Mouse (Mus musculus) limb, embryonic 10.5 days (tissue): ENCODE data around the gene Gm19668. TPM values are rescaled to one million over a fixed set of nuclear protein-coding genes. Genes with fewer than 3 reads are reported as not detected.
A peak's percentile ranks its signal among the peaks of the same experiment; 100 is the strongest.

Experiments used
- DNase-seq: peaks from one replicate; pipeline ENCODE4 v3.0.0-alpha.2; 2017; ENCODE audit warnings: low spot score
- H3K27ac ChIP-seq: fragments of 300-500 bp; sonication (generic); 2 replicates; pipeline ENCODE4 v1.5.1; 2016; ENCODE audit warnings: mild to moderate bottlenecking
- H3K27me3 ChIP-seq: fragments of 300-500 bp; sonication (generic); 2 replicates; pipeline ENCODE4 v1.6.1; 2016; ENCODE audit warnings: low read depth, mild to moderate bottlenecking; ENCODE audit not compliant: poor library complexity, severe bottlenecking
- H3K36me3 ChIP-seq: fragments of 300-500 bp; sonication (generic); 2 replicates; pipeline ENCODE4 v1.6.1; 2016; ENCODE audit warnings: mild to moderate bottlenecking, moderate library complexity
- H3K4me1 ChIP-seq: fragments of 300-500 bp; sonication (generic); 2 replicates; pipeline ENCODE4 v1.6.1; 2016
- H3K4me3 ChIP-seq: fragments of 300-500 bp; sonication (generic); 2 replicates; pipeline ENCODE4 v1.5.1; 2016; ENCODE audit warnings: mild to moderate bottlenecking, moderate library complexity
- H3K9me3 ChIP-seq: fragments of 300-500 bp; sonication (generic); replicated peaks from 2 replicates; pipeline ENCODE4 v1.6.1; 2016; ENCODE audit warnings: mild to moderate bottlenecking
- WGBS: fragments of 180-500 bp; shearing (Covaris S2); methylation state at CpG from one replicate; pipeline ENCODE4 v1.1.7; 2016; 5-methylcytosine and 5-hydroxymethylcytosine counted together
- polyA plus RNA-seq: library from polyadenylated mRNA; unstranded; fragments of >200 nt; fragmentation: Nextera tagmentation; extraction: Ambion mirVana; gene quantifications from 2 replicates; pipeline ENCODE4 v1.2.1, GENCODE M21; 2016

Gene Gm19668
- polyA plus RNA-seq: not detected in 2 replicates

- Histone ChIP-seq H3K4me3 (no peak within 1 kb of the TSS), H3K27me3 (no peaks in the 10 kb centered on the region), H3K27ac (no peak within 1 kb of the TSS), H3K4me1 (peaks cover 25% of the 10 kb centered on the region), H3K36me3 (no peaks in the 10 kb centered on the region), H3K9me3 (no peaks in the 10 kb centered on the region)
- no peak for DNase-seq
- WGBS: 58% methylated on average over 8 of the region's 8 CpGs
Measured at GRCm38 (mm10) chr10:77798921-77799508, at the start of gene Gm19668. Gene Gm19668, minus strand, starts transcription at chr10:77799133.

GRCm38 (mm10) chr10:77847538-77847937 lies 48.6 kb upstream of the Gm19668 start:
- H3K9me3 ChIP-seq: no peaks in the 10 kb centered on the region; the same call in 1 of the 2 replicates
- no peak overlapping the region for H3K27ac ChIP-seq
- no peaks in the 10 kb centered on the region for H3K4me1 ChIP-seq
- H3K36me3 ChIP-seq: no peaks in the 10 kb centered on the region
- WGBS: 90% methylated on average over 2 of the region's 2 CpGs
- no peak for DNase-seq
- no peaks in the 10 kb centered on the region for H3K27me3 ChIP-seq
- no peak overlapping the region for H3K4me3 ChIP-seq

- 26% methylated on average over 2 of the region's 2 CpGs for WGBS
- Histone ChIP-seq H3K9me3 (no peaks in the 10 kb centered on the region; the same call in 1 of the 2 replicates), H3K27ac (no peak overlapping the region), H3K4me3 (no peak overlapping the region), H3K4me1 (no peaks in the 10 kb centered on the region), H3K36me3 (no peaks in the 10 kb centered on the region), H3K27me3 (no peaks in the 10 kb centered on the region)
- DNase-seq: no peak
Measured at GRCm38 (mm10) chr10:77846961-77847360, 48.0 kb upstream of the Gm19668 start.

GRCm38 (mm10) chr10:77846503-77846902 lies 47.6 kb upstream of the Gm19668 start, which contains the start of gene Gm36176:
Gene Gm36176, plus strand, starts transcription at chr10:77846803.
- Histone ChIP-seq H3K9me3 (no peaks in the 10 kb centered on the region; the same call in 1 of the 2 replicates), H3K4me3 (no peak within 1 kb of the TSS), H3K27ac (no peak within 1 kb of the TSS), H3K4me1 (no peaks in the 10 kb centered on the region), H3K36me3 (no peaks in the 10 kb centered on the region), H3K27me3 (no peaks in the 10 kb centered on the region)
- DNase-seq: no peak
- WGBS: 73% methylated on average over 3 of the region's 3 CpGs

GRCm38 (mm10) chr10:77839006-77839405 lies 40.1 kb upstream of the Gm19668 start:
- 86% methylated on average over 6 of the region's 6 CpGs for WGBS

GRCm38 (mm10) chr10:77835647-77836046 lies 36.7 kb upstream of the Gm19668 start, which contains the start of gene Krtap10-10:
Gene Krtap10-10, plus strand, starts transcription at chr10:77835947.
- WGBS: 80% methylated on average over 8 of the region's 9 CpGs
- DNase-seq: no peak
- Histone ChIP-seq H3K27ac (no peak within 1 kb of the TSS), H3K4me1 (no peaks in the 10 kb centered on the region), H3K27me3 (no peaks in the 10 kb centered on the region), H3K9me3 (no peaks in the 10 kb centered on the region), H3K36me3 (no peaks in the 10 kb centered on the region), H3K4me3 (no peak within 1 kb of the TSS)

More at GRCm38 (mm10) chr10:77839006-77839405, 40.1 kb upstream of the Gm19668 start:
- Histone ChIP-seq H3K9me3 (no peaks in the 10 kb centered on the region; the same call in 1 of the 2 replicates), H3K27me3 (no peaks in the 10 kb centered on the region), H3K4me1 (no peaks in the 10 kb centered on the region), H3K36me3 (no peaks in the 10 kb centered on the region), H3K4me3 (no peak overlapping the region), H3K27ac (no peak overlapping the region)
- no peak for DNase-seq

GRCm38 (mm10) chr10:77826951-77827350 lies 28.0 kb upstream of the Gm19668 start, which contains the start of gene Krtap10-4:
Gene Krtap10-4, minus strand, starts transcription at chr10:77827095.
- no peak for DNase-seq
- no peaks in the 10 kb centered on the region for H3K27me3 ChIP-seq
- WGBS: 84% methylated on average over 6 of the region's 6 CpGs
- H3K27ac ChIP-seq: no peak within 1 kb of the TSS
- no peaks in the 10 kb centered on the region for H3K36me3 ChIP-seq
- 0 out of 2 replicates have a peak, but pooled peaks cover 3% of the 10 kb centered on the region for H3K4me1 ChIP-seq
- no peak within 1 kb of the TSS for H3K4me3 ChIP-seq
- H3K9me3 ChIP-seq: no peaks in the 10 kb centered on the region

- Histone ChIP-seq H3K9me3 (no peaks in the 10 kb centered on the region), H3K27ac (no peak overlapping the region), H3K27me3 (no peaks in the 10 kb centered on the region), H3K4me3 (no peak overlapping the region), H3K4me1 (peaks cover 8% of the 10 kb centered on the region; the same call in 1 of the 2 replicates), H3K36me3 (no peaks in the 10 kb centered on the region)
- DNase-seq: no peak
- 45% methylated on average over 4 of the region's 4 CpGs for WGBS
Measured at GRCm38 (mm10) chr10:77819203-77819602, 20.3 kb upstream of the Gm19668 start.

GRCm38 (mm10) chr10:77818523-77818922 lies 19.6 kb upstream of the Gm19668 start:
- no peaks in the 10 kb centered on the region for H3K9me3 ChIP-seq
- H3K27me3 ChIP-seq: no peaks in the 10 kb centered on the region
- 96% methylated on average over 4 of the region's 4 CpGs for WGBS
- no peaks in the 10 kb centered on the region for H3K36me3 ChIP-seq
- H3K4me3 ChIP-seq: no peak overlapping the region
- H3K4me1 ChIP-seq: peaks cover 8% of the 10 kb centered on the region; the same call in 1 of the 2 replicates
- no peak overlapping the region for H3K27ac ChIP-seq
- DNase-seq: no peak

- peak; percentile 60 for DNase-seq
Measured at GRCm38 (mm10) chr10:77815514-77815913, 16.6 kb upstream of the Gm19668 start.

GRCm38 (mm10) chr10:77814382-77814781 lies 15.4 kb upstream of the Gm19668 start, which contains the start of gene Gm2696:
Gene Gm2696, plus strand, starts transcription at chr10:77814682.
- no peaks in the 10 kb centered on the region for H3K27me3 ChIP-seq
- H3K27ac ChIP-seq: no peak within 1 kb of the TSS
- H3K4me3 ChIP-seq: no peak within 1 kb of the TSS
- 47% methylated on average over 4 of the region's 4 CpGs for WGBS
- no peaks in the 10 kb centered on the region for H3K36me3 ChIP-seq
- peaks cover 8% of the 10 kb centered on the region; the same call in 1 of the 2 replicates for H3K4me1 ChIP-seq
- DNase-seq: no peak
- no peaks in the 10 kb centered on the region for H3K9me3 ChIP-seq

More at GRCm38 (mm10) chr10:77815514-77815913, 16.6 kb upstream of the Gm19668 start:
- 27% methylated on average over 5 of the region's 5 CpGs for WGBS
- Histone ChIP-seq H3K4me1 (peaks cover 8% of the 10 kb centered on the region; the same call in 1 of the 2 replicates), H3K27me3 (no peaks in the 10 kb centered on the region), H3K4me3 (no peak overlapping the region), H3K27ac (no peak overlapping the region), H3K9me3 (no peaks in the 10 kb centered on the region), H3K36me3 (no peaks in the 10 kb centered on the region)

GRCm38 (mm10) chr10:77811743-77812142 lies 12.8 kb upstream of the Gm19668 start, which contains the start of gene Gm9507:
Gene Gm9507, minus strand, starts transcription at chr10:77811843.
- peaks cover 4% of the 10 kb centered on the region; the same call in 1 of the 2 replicates for H3K4me1 ChIP-seq
- no peaks in the 10 kb centered on the region; the same call in 1 of the 2 replicates for H3K9me3 ChIP-seq
- no peak for DNase-seq
- 74% methylated on average over 5 of the region's 5 CpGs for WGBS
- H3K36me3 ChIP-seq: no peaks in the 10 kb centered on the region
- no peak within 1 kb of the TSS for H3K27ac ChIP-seq
- H3K4me3 ChIP-seq: no peak within 1 kb of the TSS
- H3K27me3 ChIP-seq: no peaks in the 10 kb centered on the region

- WGBS: 87% methylated on average over 3 of the region's 3 CpGs
- Histone ChIP-seq H3K36me3 (no peaks in the 10 kb centered on the region), H3K4me3 (no peak overlapping the region), H3K27ac (no peak overlapping the region), H3K9me3 (no peaks in the 10 kb centered on the region; the same call in 1 of the 2 replicates), H3K27me3 (no peaks in the 10 kb centered on the region), H3K4me1 (peaks cover 2% of the 10 kb centered on the region; the same call in 1 of the 2 replicates)
- DNase-seq: no peak
Measured at GRCm38 (mm10) chr10:77804095-77804494, 5.2 kb upstream of the Gm19668 start.
